Mouse (Mus musculus) olfactory bulb, adult 2 months (tissue): ENCODE data around the gene Phlda2. TPM values are rescaled to one million over a fixed set of nuclear protein-coding genes. Genes with fewer than 3 reads are reported as not detected.

Experiments
- H3K27ac ChIP-seq: fragments of 200-500 bp; 2 replicates; pipeline ENCODE4 v1.5.1; 2012; ENCODE audit warnings: low read depth, low read length; ENCODE audit not compliant: insufficient read depth
- H3K4me1 ChIP-seq: fragments of 200-500 bp; 2 replicates; pipeline ENCODE4 v1.6.1; 2012; ENCODE audit warnings: low read length; ENCODE audit not compliant: control insufficient read depth, insufficient read depth
- H3K4me3 ChIP-seq: fragments of 200-500 bp; 2 replicates; pipeline ENCODE4 v1.5.1; 2012; ENCODE audit warnings: mild to moderate bottlenecking, low read depth, low read length, moderate library complexity; ENCODE audit not compliant: insufficient read depth
- CTCF ChIP-seq: fragments of 200-500 bp; IDR thresholded peaks from 2 replicates; pipeline ENCODE4 v1.5.1; 2012; ENCODE audit warnings: low read depth, mild to moderate bottlenecking, low read length, moderate library complexity; ENCODE audit not compliant: insufficient read depth
- POLR2A ChIP-seq: fragments of 200-500 bp; IDR thresholded peaks from 2 replicates; pipeline ENCODE4 v1.6.1; 2012; ENCODE audit warnings: mild to moderate bottlenecking, low read depth, low read length, moderate library complexity; ENCODE audit not compliant: insufficient read depth
- WGBS: fragments of 180-500 bp; shearing (Covaris S2); methylation state at CpG from one replicate; pipeline ENCODE4 v1.1.7; 2018; 5-methylcytosine and 5-hydroxymethylcytosine counted together
- polyA plus RNA-seq: library from polyadenylated mRNA; stranded (reverse); fragments of >200 nt; gene quantifications from 2 replicates; pipeline ENCODE4 v1.2.4, GENCODE M21; 2012; ENCODE audit warnings: low replicate concordance; ENCODE audit not compliant: missing spikeins, insufficient read depth, insufficient read length

Phlda2 gene
- polyA plus RNA-seq, 1 experiment, result not detected

DNA sequence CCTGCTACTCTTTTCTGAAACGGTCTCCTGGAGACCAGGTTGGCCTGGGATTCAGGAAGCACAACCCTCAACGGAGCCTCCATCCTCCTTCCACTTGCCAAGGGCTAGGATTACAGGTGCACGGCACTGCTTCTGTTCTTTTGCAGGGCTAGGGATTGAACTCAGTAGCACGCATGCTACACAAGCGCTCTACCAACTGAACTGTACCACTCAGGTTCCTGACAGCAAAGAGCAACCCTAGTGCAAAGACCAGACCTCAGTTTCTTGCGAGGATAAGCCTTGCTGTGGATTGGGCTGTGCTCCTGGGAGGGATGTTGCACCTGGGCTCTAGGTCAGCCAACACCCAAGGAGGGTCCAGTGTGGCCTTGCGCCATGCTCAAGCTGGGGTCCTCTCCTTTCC lies 3.3 kb upstream of the Phlda2 start:
- TF ChIP-seq CTCF (no peak), POLR2A (no peak)

GRCm38 (mm10) chr7:143505823-143506222 lies 2.9 kb upstream of the Phlda2 start:
- Histone ChIP-seq H3K27ac (no peak overlapping the region), H3K4me1 (peaks cover 18% of the 10 kb centered on the region), H3K4me3 (no peak overlapping the region)
- no peak for TF ChIP-seq POLR2A
- TF ChIP-seq CTCF, result 0 out of 2 replicates have a peak, but pooled peaks have one; percentile 20
- 31% methylated on average over 11 of the region's 11 CpGs for WGBS

More for the DNA sequence above, 3.3 kb upstream of the Phlda2 start:
- Histone ChIP-seq H3K27ac (no peak overlapping the region), H3K4me1 (peaks cover 19% of the 10 kb centered on the region), H3K4me3 (no peak overlapping the region)
- 72% methylated on average over 7 of the region's 7 CpGs for WGBS

- Histone ChIP-seq H3K27ac (no peak overlapping the region), H3K4me1 (peaks cover 15% of the 10 kb centered on the region), H3K4me3 (no peak overlapping the region)
- 82% methylated on average over 2 of the region's 2 CpGs for WGBS
- TF ChIP-seq POLR2A (no peak), CTCF (no peak)
Observed at GRCm38 (mm10) chr7:143505411-143505810, 2.5 kb upstream of the Phlda2 start.

GRCm38 (mm10) chr7:143503926-143504325 lies 976 bp upstream of the Phlda2 start:
- WGBS, result 95% methylated on average over 6 of the region's 6 CpGs
- peaks cover 15% of the 10 kb centered on the region for H3K4me1 ChIP-seq
- H3K4me3 ChIP-seq, result no peak overlapping the region
- no peak for TF ChIP-seq POLR2A
- TF ChIP-seq CTCF, result no peak
- no peak overlapping the region for H3K27ac ChIP-seq

DNA sequence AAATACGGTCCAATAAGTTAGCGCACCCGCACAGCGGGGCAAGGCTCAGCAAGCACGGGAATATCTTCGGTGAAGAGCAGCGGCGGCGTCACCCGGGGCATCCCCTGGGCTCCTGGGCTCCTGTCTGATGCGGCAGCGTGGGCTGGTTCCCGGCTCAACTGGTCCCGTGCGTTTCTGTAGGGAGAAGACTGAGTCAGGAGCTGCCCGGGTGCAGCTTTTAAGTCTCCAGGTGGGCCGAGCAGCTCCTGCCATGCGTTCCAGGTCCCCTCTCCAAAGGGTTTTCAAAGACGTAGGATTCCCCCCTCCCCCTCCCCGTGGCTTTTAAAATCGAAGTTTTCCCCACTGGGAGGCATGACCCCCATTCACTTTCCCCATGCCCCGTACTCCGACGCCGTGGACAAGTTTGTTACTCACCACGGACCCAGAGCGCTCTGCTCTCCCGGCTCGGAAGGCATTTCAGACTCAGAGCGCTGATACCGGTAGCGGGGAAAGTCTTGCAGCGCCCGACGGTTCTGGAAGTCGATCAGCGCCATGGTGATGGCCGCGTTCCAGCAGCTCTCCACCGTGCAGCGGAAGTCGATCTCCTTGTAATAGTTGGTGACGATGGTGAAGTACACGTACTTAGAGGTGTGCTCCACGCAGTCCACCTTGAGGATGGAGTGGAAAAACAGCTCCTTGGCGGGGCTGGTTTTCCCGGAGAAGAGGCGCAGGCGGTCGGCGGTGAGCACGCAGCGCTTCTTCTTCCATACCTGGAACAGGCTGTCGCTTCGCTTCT lies 1.1 kb downstream of the Phlda2 start:
- H3K4me3 ChIP-seq, result peak overlapping the region; percentile 25
- WGBS, result 3% methylated on average over 55 of the region's 55 CpGs
- TF ChIP-seq CTCF (no peak), POLR2A (no peak)
- H3K27ac ChIP-seq, result no peak overlapping the region
- peaks cover 15% of the 10 kb centered on the region for H3K4me1 ChIP-seq

GRCm38 (mm10) chr7:143500912-143501311 lies 2.0 kb downstream of the Phlda2 start:
- no peak overlapping the region for H3K27ac ChIP-seq
- no peak for TF ChIP-seq CTCF
- no peak for TF ChIP-seq POLR2A
- 66% methylated on average over 2 of the region's 2 CpGs for WGBS
- H3K4me1 ChIP-seq, result peaks cover 15% of the 10 kb centered on the region
- no peak overlapping the region for H3K4me3 ChIP-seq

- TF ChIP-seq POLR2A (no peak), CTCF (no peak)
- H3K4me3 ChIP-seq, result no peak overlapping the region
- WGBS, result 94% methylated on average over 4 of the region's 4 CpGs
- H3K27ac ChIP-seq, result no peak overlapping the region
- peaks cover 15% of the 10 kb centered on the region for H3K4me1 ChIP-seq
Observed at GRCm38 (mm10) chr7:143498584-143498983, 4.4 kb downstream of the Phlda2 start.

GRCm38 (mm10) chr7:143495104-143495961 lies 7.6 kb downstream of the Phlda2 start:
- H3K4me1 ChIP-seq, result no peaks in the 10 kb centered on the region
- H3K4me3 ChIP-seq, result no peak overlapping the region
- H3K27ac ChIP-seq, result no peak overlapping the region
- TF ChIP-seq POLR2A (no peak), CTCF (no peak)
- 80% methylated on average over 8 of the region's 8 CpGs for WGBS

DNA sequence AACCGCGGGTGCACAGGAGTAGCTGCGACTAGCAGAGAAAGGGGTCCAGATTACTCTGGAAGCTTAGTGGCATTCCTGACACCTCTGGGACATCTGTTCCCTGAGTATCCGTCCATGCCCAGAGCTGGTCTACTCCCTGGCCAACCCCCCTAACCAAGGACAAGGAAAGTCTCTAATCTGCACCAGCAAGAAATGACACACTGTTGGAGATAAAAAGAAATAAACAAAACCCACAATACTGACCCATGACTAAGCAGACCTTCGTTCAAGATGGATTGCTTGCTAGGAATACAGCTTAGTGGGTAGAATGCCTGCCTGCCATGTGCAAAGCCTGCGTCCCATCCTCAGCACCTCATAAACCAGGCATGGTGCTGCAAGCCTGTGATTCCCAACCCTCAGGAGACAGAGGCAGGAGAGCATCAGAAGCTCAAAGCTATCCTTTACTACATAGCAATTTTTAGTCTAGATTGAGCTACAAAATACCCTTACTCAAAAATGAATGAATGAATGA lies 9.3 kb downstream of the Phlda2 start:
- H3K4me1 ChIP-seq, result no peaks in the 10 kb centered on the region
- no peak overlapping the region for H3K4me3 ChIP-seq
- WGBS, result 90% methylated on average over 6 of the region's 6 CpGs
- TF ChIP-seq POLR2A, result no peak
- no peak for TF ChIP-seq CTCF
- no peak overlapping the region for H3K27ac ChIP-seq
